Mouse (Mus musculus) gastrocnemius, adult 18-20 months (tissue): ENCODE measurements at regions not wholly inside any gene's neighbourhood (a gene's known extent, or its start where the extent isn't known, plus 50 kb on each side); places are given as distances from the start of the nearest gene placed in this dataset.
A peak's percentile ranks its signal among the peaks of the same experiment; 100 is the strongest.

ENCODE experiments used
- DNase-seq: peaks from one replicate; pipeline ENCODE4 v3.0.0; 2021; ENCODE audit warnings: low spot score

DNA sequence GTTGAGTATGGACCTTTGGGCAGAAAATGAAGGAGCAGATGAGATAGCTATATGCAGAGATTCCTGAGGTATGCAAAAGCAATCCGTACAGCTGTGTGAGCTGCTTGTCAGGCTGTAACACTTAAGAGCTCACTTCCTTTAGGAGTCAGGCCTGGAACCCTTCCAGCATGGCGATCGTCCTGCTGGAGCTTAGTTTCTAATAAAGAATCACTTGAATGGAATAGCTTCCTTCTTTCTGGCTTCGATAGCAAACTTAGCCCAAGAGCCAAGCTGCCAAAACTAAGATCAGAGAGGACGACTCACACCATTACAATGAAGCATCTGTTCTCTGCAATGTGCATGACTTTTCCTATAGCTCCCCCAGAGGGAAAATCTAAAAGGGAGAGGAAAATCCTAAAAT is 253.4 kb upstream of the Amot start:
- peak; percentile 3 for DNase-seq

GRCm38 (mm10) chrX:145753427-145753826 is 248.4 kb upstream of the Amot start:
- no peak for DNase-seq
